In genomic region chr9:40575053-40575985, GRCm38 (mm10) we compare ENCODE assay signal across 8 mouse cellular contexts. TPM values are rescaled to one million over a fixed set of nuclear protein-coding genes. Genes with fewer than 3 reads are reported as not detected.
DNase-seq lines count a peak whose midpoint lies in the region; ATAC-seq lines count a peak whose summit lies in the region.

No protein-coding gene starts in this region.

- H3K4me2 ChIP-seq in intestine, embryonic 15.5 days (replicated peaks) = no peak overlapping the region

- no peaks in the 10 kb centered on the region for H3K27me3 ChIP-seq in intestine, embryonic 15.5 days (replicated peaks)

- WGBS in intestine, embryonic 15.5 days = 35% methylated on average over 14 of the region's 14 CpGs

- H3K9me3 ChIP-seq in intestine, embryonic 15.5 days = no peaks in the 10 kb centered on the region

- DNase-seq in embryo, embryonic 10.5 days (ENCODE audit: low spot score) = peak; percentile 19
- DNase-seq in embryo, embryonic 10 days (ENCODE audit: low spot score) = no peak
- peak; percentile 64 for DNase-seq in Muller cell, postnatal 12 days (ENCODE audit: inconsistent ontology term)
- DNase-seq in gonadal fat pad, adult 2 months (ENCODE audit: low read depth) = peak; percentile 9
- DNase-seq in thymus, postnatal 4 days = no peak
- DNase-seq in left cerebral cortex, postnatal 4 days = no peak

- no peak overlapping the region for H3K9ac ChIP-seq in intestine, embryonic 15.5 days

- H3K4me3 ChIP-seq in intestine, embryonic 15.5 days (replicated peaks) = no peak overlapping the region

- H3K36me3 ChIP-seq in intestine, embryonic 15.5 days = no peaks in the 10 kb centered on the region

- intact Hi-C loops in left cerebral cortex, postnatal 4 days (cut with DNase I) = no loop called here

- no peaks in the 10 kb centered on the region; the same call in 1 of the 2 replicates for H3K4me1 ChIP-seq in intestine, embryonic 15.5 days (replicated peaks)

- H3K27ac ChIP-seq in intestine, embryonic 15.5 days = no peak overlapping the region

- ATAC-seq in intestine, embryonic 15.5 days = peak; percentile 77
- ATAC-seq in megakaryocyte progenitor cell, adult 5-6 weeks (replicated peaks; ENCODE audit: poor library complexity) = peak; percentile 76

RNA-seq across cellular contexts. Expression of gene Gramd1b, which starts 44.1 kb away (rescaled TPM):
- 79.8 and 85.4 TPM in 2 replicates for polyA plus RNA-seq in gonadal fat pad, adult 2 months (2012; rRNA removed)
- 3.0 and 3.9 TPM in 2 replicates for polyA plus RNA-seq in intestine, embryonic 15.5 days (2015; fragmentation: Nextera tagmentation; extraction: Ambion mirVana)
- 12.2 and 15.1 TPM in 2 replicates for total RNA-seq in megakaryocyte progenitor cell, adult 5-6 weeks (2015)
- 6.7 and 15.5 TPM in 2 replicates for total RNA-seq in megakaryocyte progenitor cell, adult 5-6 weeks (2017)
- 100 to 1,000 TPM; 108 to 117 TPM for total RNA-seq in left cerebral cortex, postnatal 4 days (2021)

Comparison
In these comparisons a context has a peak if more than half of its experiments do, and no peak if none do; other contexts are left out.
1. DNase-seq: peak in embryo, embryonic 10.5 days (single experiment), Muller cell, postnatal 12 days (single experiment) and gonadal fat pad, adult 2 months (single experiment); none in embryo, embryonic 10 days (single experiment), thymus, postnatal 4 days (single experiment) and left cerebral cortex, postnatal 4 days (single experiment).
2. RNA of gene Gramd1b, which starts 44.1 kb away (total RNA-seq): 108 to 117 TPM in left cerebral cortex, postnatal 4 days; 6.7 to 15.5 TPM in megakaryocyte progenitor cell, adult 5-6 weeks; every median in the first group is over 4 times any median in the second.